Mouse (Mus musculus) ovary, postnatal 10 days (tissue): ENCODE measurements around the gene Trmt13.
"Not testable (repeated sequence)": the region's sequence is repeated elsewhere in the genome, so short reads cannot be mapped to it uniquely, and the experiment has no call there.

Experiments
- DNase-seq: peaks from one replicate; pipeline ENCODE4 v3.0.0; 2022; ENCODE audit warnings: low spot score

Gene Trmt13

GRCm38 (mm10) chr3:116614295-116614892, at the start of gene Trmt13:
Gene Trmt13 (minus strand): TSS chr3:116614587.
- DNase-seq: no peak

- DNase-seq: peak; percentile 96
These were observed 48.1 kb upstream of the Trmt13 start, which contains the start of gene Mfsd14a for GRCm38 (mm10) chr3:116662463-116662863. Gene Mfsd14a (minus strand): TSS chr3:116662677.

- DNase-seq: peak; percentile 42
These were observed 47.6 kb upstream of the Trmt13 start for GRCm38 (mm10) chr3:116661870-116662414.

- no peak for DNase-seq
These were observed 47.0 kb upstream of the Trmt13 start for GRCm38 (mm10) chr3:116661288-116661869.

GRCm38 (mm10) chr3:116659856-116660430, 45.6 kb upstream of the Trmt13 start:
- no peak for DNase-seq

GRCm38 (mm10) chr3:116658928-116659565, 44.7 kb upstream of the Trmt13 start:
- DNase-seq: no peak

GRCm38 (mm10) chr3:116656184-116656965, 42.0 kb upstream of the Trmt13 start:
- no peak for DNase-seq

GRCm38 (mm10) chr3:116654051-116654450, 39.7 kb upstream of the Trmt13 start:
- DNase-seq: not testable (repeated sequence)

GRCm38 (mm10) chr3:116653278-116653945, 39.0 kb upstream of the Trmt13 start:
- DNase-seq: no peak

- DNase-seq: no peak
These were observed 37.7 kb upstream of the Trmt13 start for GRCm38 (mm10) chr3:116652033-116652446.

GRCm38 (mm10) chr3:116650698-116651097, 36.3 kb upstream of the Trmt13 start:
- DNase-seq: no peak

GRCm38 (mm10) chr3:116648805-116649204, 34.4 kb upstream of the Trmt13 start:
- DNase-seq: no peak

- no peak for DNase-seq
These were observed 32.0 kb upstream of the Trmt13 start for GRCm38 (mm10) chr3:116646387-116646786.

- DNase-seq: no peak
These were observed 28.0 kb upstream of the Trmt13 start for GRCm38 (mm10) chr3:116642373-116642772.

- DNase-seq: no peak
These were observed 27.5 kb upstream of the Trmt13 start for GRCm38 (mm10) chr3:116641811-116642371.

- DNase-seq: no peak
These were observed 25.6 kb upstream of the Trmt13 start for GRCm38 (mm10) chr3:116640024-116640423.

- no peak for DNase-seq
These were observed 24.2 kb upstream of the Trmt13 start for GRCm38 (mm10) chr3:116638572-116638971.

GRCm38 (mm10) chr3:116637693-116638476, 23.5 kb upstream of the Trmt13 start:
- no peak for DNase-seq

- DNase-seq: no peak
These were observed 21.4 kb upstream of the Trmt13 start for GRCm38 (mm10) chr3:116635799-116636198.

GRCm38 (mm10) chr3:116634853-116635252, 20.5 kb upstream of the Trmt13 start:
- DNase-seq: no peak
